Mouse (Mus musculus) lung, adult 2 months (tissue): ENCODE data around the gene Spock2. TPM values are rescaled to one million over a fixed set of nuclear protein-coding genes. Genes with fewer than 3 reads are reported as not detected.

Source experiments
- polyA plus RNA-seq: library from polyadenylated mRNA; depleted of rRNA; stranded (reverse); fragments of >200 nt; gene quantifications from 2 replicates; pipeline ENCODE4 v1.2.3, GENCODE M21; 2012; rRNA removed

Gene Spock2
- polyA plus RNA-seq, 1 experiment = 143 TPM

Other genes with a start within 250 kb of the Spock2 start
- 49.5 and 57.2 TPM in 2 replicates for gene Dnajb12, start 226.7 kb upstream of the Spock2 start, polyA plus RNA-seq
- 32.6 and 53.4 TPM in 2 replicates for gene Ddit4, start 154.4 kb upstream of the Spock2 start, polyA plus RNA-seq
- gene Ascc1, start 103.4 kb upstream of the Spock2 start, polyA plus RNA-seq = 21.1 and 29.5 TPM in 2 replicates
- gene Anapc16, start 103.1 kb upstream of the Spock2 start, polyA plus RNA-seq = 61.1 and 64.5 TPM in 2 replicates
- 21.7 and 23.9 TPM in 2 replicates for gene Chst3, start 113.0 kb downstream of the Spock2 start, polyA plus RNA-seq
- 993 and 1,289 TPM in 2 replicates for gene Psap, start 171.4 kb downstream of the Spock2 start, polyA plus RNA-seq
- gene Vsir, start 240.6 kb downstream of the Spock2 start, polyA plus RNA-seq = 87.9 and 105 TPM in 2 replicates